Mouse (Mus musculus) yolk sac, embryonic 10.5 days (tissue): ENCODE data around the gene Bco2.

Experiments used
- DNase-seq: peaks from one replicate; pipeline ENCODE4 v3.0.0-alpha.2; 2017; ENCODE audit warnings: low spot score

The Bco2 gene

GRCm38 (mm10) chr9:50555094-50555446 lies at the start of gene Bco2:
Gene Bco2, minus strand, starts transcription at chr9:50555181.
- DNase-seq, result peak; percentile 56

DNA sequence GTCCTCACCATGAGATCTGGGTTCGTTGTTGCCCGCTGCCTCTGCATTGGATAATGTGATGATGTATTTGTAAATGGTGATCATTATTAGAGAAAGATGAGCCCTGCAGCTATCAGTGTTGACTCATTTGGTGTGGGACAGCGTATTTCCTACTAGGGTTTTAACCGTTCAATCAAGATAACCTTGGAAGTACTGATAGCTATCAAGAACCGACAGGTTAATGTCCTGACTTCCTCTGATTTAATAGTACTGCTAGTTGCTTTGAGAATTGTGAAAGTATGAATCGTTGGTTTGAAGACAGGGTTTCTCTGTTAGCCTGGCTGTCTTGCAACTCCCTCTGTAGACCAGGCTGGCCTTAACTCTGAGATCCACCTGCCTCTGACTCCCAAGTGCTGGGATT lies 49.4 kb upstream of the Bco2 start:
- DNase-seq, result no peak

GRCm38 (mm10) chr9:50603998-50604324 lies 49.0 kb upstream of the Bco2 start:
- no peak for DNase-seq

- DNase-seq, result peak; percentile 94
Measured at GRCm38 (mm10) chr9:50603189-50603997, 48.4 kb upstream of the Bco2 start, which contains the start of the genes Sdhd and Timm8b. Gene Sdhd, minus strand, starts transcription at chr9:50603812. Gene Timm8b, plus strand, starts transcription at chr9:50603910.

DNA sequence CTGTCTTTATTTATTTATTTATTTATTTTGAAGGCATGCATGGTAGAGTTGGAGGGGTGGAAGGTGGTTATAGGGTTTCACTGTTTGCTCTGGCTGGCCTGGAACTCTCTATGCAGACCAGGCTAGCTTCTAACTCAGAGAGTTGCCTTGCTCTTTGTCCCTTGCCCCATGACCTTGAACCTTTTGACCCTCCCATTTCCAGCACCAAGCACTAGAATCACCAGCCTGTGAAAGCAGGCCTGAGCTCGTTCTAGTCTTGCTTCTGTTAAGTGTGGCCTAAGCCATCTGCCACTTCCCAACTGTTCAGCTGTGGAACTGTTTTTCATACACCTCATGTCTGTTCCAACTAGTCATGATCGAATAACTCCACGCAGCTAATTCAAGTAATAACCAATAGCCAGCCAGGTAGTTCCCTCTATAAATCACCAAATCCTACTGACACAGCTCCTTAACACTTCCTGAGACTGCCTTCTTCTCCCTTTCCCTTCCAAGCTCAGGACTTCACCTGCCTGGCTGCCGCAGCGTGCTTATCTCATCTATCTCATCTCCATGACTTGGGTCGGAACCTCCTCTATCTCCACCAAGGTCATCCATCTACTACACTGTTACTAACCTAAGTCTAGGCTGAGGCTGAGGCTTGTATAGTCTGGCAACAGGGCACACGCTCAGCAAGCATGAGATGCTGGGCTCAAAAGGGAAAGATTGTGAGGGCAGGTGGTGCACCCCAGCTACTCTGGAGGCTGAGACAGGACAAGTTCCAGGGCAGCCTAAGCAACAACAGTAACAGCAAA lies 47.3 kb upstream of the Bco2 start:
- peak; percentile 63 for DNase-seq

DNA sequence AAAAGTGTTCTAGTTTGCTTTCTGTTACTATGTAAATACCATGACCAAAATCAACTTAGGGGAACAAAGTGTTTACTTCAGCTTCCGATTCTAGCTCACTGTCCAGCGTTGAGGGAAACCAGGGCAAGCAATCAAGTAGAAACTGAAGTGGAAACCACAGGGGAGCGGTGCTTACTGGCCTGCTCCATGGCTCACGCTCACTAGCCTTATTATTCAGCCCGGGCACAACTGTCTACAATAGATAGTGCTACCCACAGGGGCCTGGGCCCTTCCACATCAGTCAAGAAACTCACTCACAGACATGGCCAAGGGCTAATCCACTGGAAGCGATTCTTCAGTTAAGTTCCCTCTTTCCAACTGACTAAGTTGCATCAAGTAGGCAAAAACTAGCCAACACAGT lies 46.6 kb upstream of the Bco2 start:
- DNase-seq, result no peak

DNA sequence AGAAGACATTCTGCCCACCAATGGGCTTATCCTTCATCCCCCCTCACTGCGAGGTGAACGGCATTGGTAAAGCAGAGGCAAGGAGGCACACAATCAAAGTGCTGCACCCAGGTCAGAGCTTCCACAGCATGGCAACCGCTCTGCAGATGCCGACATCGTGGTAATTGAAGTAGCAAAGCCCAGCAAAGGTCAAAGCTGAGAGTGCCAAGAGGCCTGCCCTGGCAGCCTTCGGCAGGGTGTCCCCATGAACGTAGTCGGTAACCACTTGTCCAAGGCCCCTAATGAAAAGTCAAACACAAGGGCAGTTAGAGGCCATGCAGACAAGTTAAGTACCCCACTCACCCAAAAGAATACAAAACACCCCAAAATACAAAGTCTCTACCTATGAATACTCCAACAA lies 42.0 kb upstream of the Bco2 start:
- DNase-seq, result no peak

- DNase-seq, result peak; percentile 70
Measured at GRCm38 (mm10) chr9:50594794-50595417, 39.9 kb upstream of the Bco2 start.

GRCm38 (mm10) chr9:50593544-50593943 lies 38.6 kb upstream of the Bco2 start:
- DNase-seq, result no peak

GRCm38 (mm10) chr9:50592955-50593354 lies 38.0 kb upstream of the Bco2 start:
- no peak for DNase-seq

DNA sequence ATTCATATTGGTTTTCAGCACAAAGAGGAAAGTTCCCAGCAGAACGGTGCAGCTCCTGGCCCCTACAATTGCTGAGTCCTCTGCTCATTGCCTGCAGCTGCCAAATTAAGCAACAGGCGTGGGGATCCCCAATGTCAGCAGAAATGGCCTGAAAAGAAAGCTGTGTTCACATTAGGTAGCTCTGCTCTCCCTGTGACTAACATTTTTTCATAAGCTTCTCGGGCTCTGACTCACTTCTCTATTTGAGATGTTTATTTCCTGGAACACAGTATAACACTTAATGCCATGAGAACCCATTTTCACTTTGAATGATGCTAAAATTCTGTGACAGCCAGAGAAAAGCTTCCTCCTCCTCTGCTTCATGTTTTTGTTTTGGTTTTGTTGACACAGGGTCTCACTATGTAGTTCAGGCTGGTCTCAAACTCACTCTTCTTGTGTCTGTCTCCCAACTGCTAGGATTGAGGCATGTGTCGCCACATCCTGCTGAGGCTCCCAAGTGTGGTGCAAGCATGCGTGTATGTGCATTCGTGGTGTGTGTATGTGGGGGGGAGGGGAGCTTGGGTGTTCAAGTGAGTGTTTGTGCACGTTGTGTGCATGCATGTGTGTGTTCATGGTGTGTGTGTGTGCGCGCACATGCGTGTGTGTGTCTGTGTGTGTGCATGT lies 36.0 kb upstream of the Bco2 start:
- no peak for DNase-seq

DNA sequence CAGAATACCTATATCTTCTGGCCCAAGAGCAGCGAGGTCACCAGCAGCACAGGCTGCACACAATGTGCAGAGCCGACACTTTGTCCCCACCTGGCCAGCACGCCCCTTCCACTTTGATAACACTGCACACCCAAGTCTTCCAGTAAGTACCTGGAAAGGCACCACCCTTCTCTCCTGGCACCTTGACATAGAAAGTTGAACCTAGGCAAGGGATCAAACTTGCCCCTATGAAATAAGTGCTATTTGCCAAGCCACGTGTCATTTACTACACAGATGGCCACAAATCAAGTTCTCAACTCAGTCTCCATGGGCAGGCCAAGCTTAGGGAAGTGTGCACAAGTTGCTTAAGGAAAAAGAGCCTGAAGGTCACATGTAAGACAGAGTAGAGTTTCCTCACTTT lies 32.0 kb upstream of the Bco2 start:
- peak; percentile 82 for DNase-seq

- no peak for DNase-seq
Measured at GRCm38 (mm10) chr9:50585145-50585818, 30.3 kb upstream of the Bco2 start.

GRCm38 (mm10) chr9:50580370-50580769 lies 25.4 kb upstream of the Bco2 start:
- no peak for DNase-seq

- no peak for DNase-seq
Measured at GRCm38 (mm10) chr9:50569599-50570525, 14.9 kb upstream of the Bco2 start.

GRCm38 (mm10) chr9:50567881-50568280 lies 12.9 kb upstream of the Bco2 start:
- no peak for DNase-seq

- no peak for DNase-seq
Measured at GRCm38 (mm10) chr9:50567372-50567771, 12.4 kb upstream of the Bco2 start.

GRCm38 (mm10) chr9:50565940-50566339 lies 11.0 kb upstream of the Bco2 start:
- peak; percentile 27 for DNase-seq

- no peak for DNase-seq
Measured at GRCm38 (mm10) chr9:50565173-50565572, 10.2 kb upstream of the Bco2 start.

DNA sequence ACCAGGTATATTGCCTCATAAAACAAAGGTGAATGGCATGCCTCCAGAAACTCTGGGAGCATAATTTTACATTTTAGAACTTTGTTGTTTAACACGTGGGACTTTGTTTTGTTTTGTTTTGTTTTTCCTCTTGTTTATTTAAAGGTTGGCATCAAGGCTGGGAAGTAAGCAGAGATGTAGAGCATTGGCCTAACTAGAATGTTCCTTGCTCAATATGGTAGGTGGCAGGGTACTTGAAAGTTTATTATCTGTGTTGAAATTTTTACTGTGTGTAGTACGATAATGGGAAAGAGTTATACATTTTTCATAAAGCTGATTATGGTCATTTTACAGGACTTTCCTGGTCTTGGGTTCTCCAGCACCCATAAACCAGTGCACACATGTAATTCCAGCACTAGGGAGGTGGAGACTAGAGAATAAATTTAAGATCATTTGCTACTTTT lies 7.0 kb upstream of the Bco2 start:
- no peak for DNase-seq
